Mouse (Mus musculus) naive thymus-derived CD4-positive, alpha-beta T cell, adult 2 months (primary cell): ENCODE measurements at regions not wholly inside any gene's neighbourhood (a gene's known extent, or its start where the extent isn't known, plus 50 kb on each side); places are given as distances from the start of the nearest gene placed in this dataset.
A peak's percentile ranks its signal among the peaks of the same experiment; 100 is the strongest.

Experiments
- DNase-seq: peaks from one replicate; pipeline ENCODE4 v3.0.0-alpha.2; 2011; ENCODE audit warnings: low read depth

GRCm38 (mm10) chr16:21320284-21320683, 102.6 kb upstream of the Vps8 start:
- DNase-seq = no peak

GRCm38 (mm10) chr16:21321188-21322070, 101.5 kb upstream of the Vps8 start:
- DNase-seq = no peak

DNA sequence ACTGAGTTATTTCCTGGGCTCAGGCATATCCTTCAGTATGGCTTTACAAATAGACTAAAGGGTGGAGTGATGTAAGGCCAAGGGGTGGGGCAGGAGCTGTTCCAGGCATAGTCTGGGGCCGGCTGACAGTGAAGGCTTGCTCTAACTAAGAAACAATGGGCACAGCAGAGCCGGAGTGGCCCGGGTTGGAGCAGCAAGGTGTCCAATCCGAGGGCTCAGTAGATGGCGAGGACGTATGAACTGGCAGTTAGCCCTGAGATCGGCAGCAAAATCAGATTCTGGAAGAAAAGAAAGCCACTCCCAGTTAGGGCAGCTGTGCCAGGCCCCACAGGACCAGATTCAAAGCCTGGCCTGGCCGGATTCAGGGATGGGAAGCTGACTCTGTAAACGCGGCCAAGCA, 100.5 kb upstream of the Vps8 start:
- no peak for DNase-seq

DNA sequence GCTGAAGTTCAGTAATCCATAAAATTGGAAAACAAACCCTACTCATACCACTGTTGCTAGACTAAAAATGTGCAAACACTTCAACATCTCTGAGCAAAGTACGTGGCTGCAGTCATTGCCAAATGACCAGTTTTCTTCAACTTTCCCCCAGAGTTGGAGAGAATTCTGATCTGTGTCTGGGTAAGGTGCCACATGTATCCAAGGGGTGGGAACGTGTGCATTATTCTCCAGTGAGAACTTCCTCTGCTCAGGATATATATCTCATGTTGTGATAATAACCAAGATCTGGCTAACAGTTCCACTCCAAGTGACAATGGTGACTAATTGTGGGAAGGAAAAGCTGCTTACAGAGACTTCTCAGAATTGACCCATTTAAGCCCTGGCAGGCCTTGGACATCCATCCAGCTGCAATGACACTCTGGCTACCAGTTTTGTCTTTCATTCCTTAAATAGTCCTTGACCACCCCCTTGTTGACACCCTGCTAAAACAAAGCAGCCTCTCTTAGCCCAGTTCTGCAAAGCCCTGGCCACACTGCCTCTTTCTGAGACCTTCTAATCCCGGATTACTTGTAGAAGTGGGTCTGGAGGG, 99.4 kb upstream of the Vps8 start:
- DNase-seq = no peak

GRCm38 (mm10) chr16:21327969-21328368, 94.9 kb upstream of the Vps8 start:
- no peak for DNase-seq

GRCm38 (mm10) chr16:21329199-21329598, 93.7 kb upstream of the Vps8 start:
- DNase-seq = no peak

DNA sequence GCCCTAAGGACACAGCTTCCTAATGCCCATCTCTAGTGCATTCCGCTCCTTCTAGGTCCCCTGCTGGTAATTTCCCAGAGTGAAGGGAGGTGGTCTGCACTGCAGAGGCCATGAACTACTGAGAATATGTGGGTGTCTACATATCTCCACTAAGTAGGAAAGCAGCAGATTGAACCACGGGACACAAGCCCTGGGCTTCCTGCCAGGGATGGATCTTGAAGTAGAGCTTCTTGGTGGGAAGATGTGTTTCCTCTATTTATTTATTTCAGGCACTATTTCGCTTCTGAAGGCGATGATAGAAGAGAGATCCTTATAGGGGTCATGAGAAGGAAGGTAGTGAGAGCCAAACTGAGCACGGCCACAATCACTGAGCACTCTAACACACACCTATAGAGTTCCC, 91.7 kb upstream of the Vps8 start:
- no peak for DNase-seq

- no peak for DNase-seq
Measured at GRCm38 (mm10) chr16:21332411-21332810, 90.5 kb upstream of the Vps8 start.

DNA sequence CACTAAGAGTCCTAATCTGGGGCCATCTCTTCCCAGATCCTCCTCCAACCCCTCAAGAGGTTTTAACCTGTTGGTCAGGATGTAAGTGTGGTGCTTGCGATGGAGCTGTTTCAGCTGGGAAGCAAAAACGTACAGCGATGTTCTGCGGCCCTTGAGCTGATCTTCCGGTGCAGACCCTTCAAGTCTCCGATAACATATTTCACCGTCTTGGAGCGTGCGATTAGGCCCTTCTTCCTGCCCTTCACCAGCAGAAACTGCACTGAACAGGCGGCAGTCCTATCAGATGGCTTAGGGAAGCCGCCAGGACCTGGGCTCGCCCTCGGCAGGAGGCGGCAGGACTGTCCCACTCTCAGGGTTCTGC, 90.1 kb upstream of the Vps8 start:
- no peak for DNase-seq

DNA sequence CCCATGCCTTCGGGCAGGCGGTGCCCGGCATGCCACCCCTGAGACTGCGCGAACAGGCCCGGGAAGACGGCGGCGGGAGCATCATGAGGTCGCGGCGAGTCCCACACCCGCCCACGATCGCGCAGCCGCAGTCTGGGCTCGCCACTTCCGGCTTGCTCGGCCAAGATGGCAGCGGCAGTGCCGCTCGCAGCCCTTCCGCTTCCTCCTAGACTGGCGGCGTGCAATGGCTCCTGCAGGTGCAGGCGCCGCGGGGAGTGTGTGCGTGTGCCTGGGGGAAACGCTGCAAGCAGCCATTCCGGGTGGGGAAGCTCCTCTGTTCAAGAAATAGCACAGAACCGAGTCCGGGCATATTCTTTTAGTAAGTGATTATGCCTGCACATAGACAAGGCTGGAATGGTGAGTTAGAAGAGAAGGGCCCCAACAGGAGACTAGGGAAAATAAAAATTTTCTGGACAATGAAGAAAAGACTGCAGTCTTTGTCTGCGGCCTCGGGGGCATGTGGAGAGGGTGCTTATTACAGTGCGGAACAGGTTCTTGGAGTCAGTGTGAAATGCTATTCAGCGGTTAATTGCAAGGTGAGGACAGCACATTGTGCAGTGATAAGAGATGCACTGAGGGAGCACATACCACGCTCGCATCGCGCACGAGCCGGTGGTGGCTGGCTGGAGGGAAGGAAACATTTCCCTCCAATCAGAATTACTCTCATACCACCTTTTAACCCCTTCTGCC, 89.5 kb upstream of the Vps8 start:
- peak; percentile 95 for DNase-seq

DNA sequence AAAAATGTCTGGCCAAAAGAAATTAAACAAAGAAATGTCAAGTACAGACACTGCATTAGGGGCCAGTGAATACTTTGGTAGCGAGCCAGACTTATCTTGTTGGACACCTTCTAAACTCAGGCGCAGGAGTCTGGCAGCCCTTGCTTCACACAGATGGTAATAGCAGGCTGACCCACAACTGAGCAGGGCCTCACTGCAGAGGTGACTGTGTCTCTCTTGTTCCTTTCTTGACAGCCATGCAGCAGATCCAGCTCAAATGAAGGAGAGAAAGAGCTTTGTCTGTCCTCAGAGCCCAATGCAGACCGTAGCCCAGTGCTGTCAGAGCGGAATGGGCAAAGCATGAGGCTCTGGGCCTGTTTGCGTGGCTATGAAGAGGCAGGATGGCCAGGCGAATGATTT, 83.9 kb upstream of the Vps8 start:
- no peak for DNase-seq

- no peak for DNase-seq
Measured at GRCm38 (mm10) chr16:21339460-21340081, 83.3 kb upstream of the Vps8 start.

DNA sequence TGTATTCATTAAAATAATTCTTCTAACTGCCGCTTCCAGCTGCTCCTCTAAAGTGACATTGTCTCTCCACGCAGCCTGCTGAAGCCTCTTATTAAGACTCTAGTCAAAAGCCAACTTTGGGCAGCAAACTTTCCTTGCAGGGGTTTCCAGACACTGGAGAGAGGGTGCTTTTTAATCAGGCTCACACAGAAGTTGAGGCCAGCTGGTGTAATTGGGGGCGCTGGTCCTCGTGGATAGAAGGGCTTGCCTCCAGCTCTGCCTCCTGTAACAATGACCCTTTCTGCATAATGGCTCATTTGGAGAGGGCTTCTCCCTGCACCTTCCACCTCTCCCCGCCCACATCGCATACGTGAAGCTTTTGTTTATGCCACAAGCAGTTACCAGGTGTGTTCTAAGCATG, 82.8 kb upstream of the Vps8 start:
- DNase-seq = no peak

- peak; percentile 29 for DNase-seq
Measured at GRCm38 (mm10) chr16:21349869-21350268, 73.0 kb upstream of the Vps8 start.

DNA sequence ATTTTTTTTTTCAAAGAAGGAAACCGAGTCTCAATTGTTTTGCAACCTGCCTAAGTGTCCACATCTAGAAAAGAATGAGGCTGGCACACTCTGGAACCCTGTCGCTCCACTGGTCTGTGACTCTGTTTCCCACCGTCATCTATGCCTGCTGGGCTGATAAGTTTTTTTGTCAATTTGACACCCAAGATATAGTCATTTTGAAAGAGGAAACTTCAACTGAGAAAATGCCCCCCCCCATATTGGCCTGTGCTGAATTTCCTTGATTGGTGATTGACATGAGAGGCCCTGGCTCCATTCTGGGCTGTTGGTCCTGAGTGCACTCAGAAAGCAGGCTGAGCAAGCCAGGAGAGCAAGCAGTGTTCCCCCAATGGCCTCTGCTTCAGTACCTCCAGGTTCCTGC, 71.6 kb upstream of the Vps8 start:
- no peak for DNase-seq

DNA sequence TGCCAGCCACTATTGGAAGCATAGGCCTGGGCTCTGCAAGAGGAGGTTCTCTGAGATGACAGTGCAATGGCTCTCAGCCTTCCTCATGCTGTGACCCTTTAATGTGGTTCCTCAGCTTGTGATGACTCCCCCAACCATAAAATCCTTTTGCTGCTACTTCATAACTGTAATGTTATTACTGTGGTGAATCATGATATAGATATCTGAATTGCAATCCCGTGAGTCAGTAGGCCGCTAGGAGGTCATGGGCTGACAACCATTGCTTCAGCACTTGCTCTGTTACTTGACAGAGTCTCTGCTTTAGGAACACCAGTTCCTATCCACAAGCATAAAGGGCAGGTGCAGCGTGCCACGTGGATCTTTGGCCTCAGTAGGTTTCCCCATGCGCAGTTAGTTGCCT, 69.8 kb upstream of the Vps8 start:
- no peak for DNase-seq

DNA sequence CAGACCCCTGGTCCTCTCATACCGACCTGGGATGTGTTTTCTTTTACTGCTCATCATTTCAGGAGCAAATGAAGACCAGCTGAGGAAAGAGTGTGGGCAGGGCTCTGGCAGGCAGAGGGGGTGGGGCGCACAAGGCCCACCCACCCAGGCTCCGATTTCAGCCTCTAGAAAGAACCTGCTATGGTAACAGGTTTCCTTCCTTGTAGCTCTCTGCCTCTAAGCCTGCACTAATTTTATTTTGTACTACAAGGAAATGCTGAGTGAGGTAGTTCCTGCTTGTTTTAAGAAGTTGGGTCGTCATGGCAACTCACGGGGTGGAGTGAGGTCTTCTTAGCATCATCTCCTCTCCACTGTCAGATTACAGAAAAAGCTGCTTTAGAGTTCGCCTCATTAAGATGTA, 69.4 kb upstream of the Vps8 start:
- peak; percentile 10 for DNase-seq

- no peak for DNase-seq
Measured at GRCm38 (mm10) chr16:21355638-21356037, 67.3 kb upstream of the Vps8 start.

- no peak for DNase-seq
Measured at GRCm38 (mm10) chr16:21357433-21357832, 65.5 kb upstream of the Vps8 start.

- no peak for DNase-seq
Measured at GRCm38 (mm10) chr16:21358313-21358920, 64.5 kb upstream of the Vps8 start.

GRCm38 (mm10) chr16:21359459-21359858, 63.5 kb upstream of the Vps8 start:
- DNase-seq = no peak

GRCm38 (mm10) chr16:21361406-21361805, 61.5 kb upstream of the Vps8 start:
- DNase-seq = no peak
